Mouse (Mus musculus) hindlimb bud, embryonic 11.5 days (tissue): ENCODE measurements around the gene Msi2.

Source experiments
- DNase-seq: peaks from one replicate; pipeline ENCODE4 v3.0.0-alpha.2; 2012; ENCODE audit warnings: low read depth, low spot score; ENCODE audit errors: extremely low spot score

The Msi2 gene

DNA sequence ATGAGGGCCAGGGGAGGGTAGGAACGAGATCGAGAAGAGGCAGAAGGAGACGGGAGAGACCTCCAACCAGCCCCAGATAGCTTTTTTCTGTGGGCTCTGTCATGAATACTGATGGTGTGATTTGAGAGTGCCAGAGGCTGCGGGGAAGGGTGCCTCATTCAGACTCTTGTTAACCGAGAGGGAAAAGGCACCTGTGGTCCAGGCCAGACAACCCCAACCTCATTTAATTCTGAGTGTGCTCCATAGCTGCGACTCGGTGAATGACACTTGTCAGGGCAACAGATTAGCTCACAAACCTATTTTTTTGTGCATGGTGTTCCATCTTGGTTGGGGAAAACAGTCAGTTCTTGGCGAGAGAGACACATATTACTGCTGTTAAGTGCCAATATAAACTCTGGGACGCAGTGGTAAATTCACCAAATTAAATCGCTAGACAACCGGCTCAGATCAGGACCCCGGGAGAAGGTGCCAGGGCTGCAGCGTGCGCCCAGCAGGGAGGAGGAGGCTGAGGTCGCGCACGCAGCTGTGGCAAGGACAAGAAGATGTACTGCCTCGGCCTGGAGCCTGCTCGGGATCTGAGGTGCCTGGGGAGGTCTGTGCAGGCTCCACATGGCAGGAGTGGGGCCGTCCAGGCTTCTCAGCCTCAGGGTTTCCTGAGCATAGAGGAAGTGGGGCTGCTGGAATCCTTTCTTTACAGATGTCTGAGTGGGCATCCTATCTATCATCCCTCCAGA, 294.1 kb downstream of the Msi2 start:
- no peak for DNase-seq

DNA sequence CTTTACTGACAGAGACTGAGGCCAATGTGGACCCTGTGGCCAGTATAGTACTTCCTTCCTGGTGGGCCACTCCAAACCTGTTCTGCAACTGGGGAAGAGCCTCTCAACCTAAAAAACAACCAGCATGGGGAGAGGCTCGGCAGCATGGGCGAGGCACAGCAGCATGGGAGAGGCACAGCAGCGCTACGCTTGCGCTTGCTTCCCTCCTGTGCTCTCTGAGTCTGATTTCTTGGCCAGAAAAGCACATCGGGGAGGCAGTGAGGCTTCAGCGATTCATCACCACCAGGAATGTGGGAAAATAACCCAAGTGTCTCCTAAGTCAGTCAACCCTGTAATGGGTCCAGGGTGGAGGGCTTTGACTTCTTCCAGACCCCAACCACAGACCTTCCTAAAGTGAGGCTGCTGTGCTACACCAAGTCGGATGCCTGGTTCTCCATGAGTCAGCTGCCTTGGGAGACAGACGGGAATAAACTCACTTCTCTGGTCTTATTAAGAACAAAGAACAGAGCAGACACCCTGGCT, 297.2 kb downstream of the Msi2 start:
- DNase-seq: no peak

DNA sequence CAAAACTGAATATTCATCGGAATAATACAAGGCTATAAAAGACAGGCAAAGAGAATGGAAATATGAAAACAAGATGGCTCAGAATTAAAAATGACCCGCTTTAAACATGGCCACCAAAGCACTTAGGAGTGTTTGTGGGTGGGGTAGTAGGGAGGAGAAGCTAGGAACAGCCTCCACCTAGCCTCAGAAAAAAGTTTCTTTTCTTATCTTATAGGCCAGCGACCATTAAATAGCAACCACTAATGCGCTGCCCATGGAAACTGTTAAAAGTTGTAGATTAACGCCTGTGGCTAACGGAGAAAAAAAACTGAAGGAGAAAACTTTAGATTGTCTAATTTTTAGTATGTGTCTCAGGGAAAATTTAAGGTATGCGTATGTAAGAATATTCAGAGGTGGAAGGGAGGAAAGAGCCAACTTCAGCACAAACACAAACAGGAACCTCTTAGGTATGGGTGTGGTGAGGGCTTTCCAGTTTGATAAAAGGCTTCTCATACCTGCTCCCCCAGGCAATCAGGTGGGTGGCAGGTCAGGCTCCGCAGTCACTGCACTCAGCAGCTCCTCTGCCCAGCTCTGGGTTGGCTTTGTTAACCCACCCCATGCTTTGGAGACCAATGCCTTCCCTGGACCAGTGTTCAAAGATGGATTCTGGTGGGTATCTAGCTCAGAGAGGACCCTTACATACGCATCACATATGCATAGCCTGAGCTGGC, 298.5 kb downstream of the Msi2 start:
- DNase-seq: no peak

DNA sequence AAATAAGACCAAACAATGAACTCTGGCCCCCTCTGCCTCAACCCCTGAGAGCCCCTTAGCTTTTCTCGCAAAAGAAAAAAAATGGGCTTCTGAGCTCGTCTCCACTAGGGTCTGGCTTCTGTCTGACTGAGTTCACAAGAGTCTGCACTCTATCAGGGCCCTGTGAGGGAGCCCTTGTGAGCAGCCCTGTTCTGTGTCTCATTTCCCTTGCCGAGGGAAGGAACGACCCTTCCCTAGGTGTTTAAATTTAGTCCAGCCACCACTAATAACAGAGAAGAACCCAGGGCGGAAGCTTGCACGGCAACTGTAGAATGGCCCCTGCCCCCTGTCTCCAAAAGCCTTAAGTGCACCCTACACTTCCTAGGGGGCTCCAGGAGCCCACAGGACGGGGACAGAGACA, 299.2 kb downstream of the Msi2 start:
- DNase-seq: no peak

DNA sequence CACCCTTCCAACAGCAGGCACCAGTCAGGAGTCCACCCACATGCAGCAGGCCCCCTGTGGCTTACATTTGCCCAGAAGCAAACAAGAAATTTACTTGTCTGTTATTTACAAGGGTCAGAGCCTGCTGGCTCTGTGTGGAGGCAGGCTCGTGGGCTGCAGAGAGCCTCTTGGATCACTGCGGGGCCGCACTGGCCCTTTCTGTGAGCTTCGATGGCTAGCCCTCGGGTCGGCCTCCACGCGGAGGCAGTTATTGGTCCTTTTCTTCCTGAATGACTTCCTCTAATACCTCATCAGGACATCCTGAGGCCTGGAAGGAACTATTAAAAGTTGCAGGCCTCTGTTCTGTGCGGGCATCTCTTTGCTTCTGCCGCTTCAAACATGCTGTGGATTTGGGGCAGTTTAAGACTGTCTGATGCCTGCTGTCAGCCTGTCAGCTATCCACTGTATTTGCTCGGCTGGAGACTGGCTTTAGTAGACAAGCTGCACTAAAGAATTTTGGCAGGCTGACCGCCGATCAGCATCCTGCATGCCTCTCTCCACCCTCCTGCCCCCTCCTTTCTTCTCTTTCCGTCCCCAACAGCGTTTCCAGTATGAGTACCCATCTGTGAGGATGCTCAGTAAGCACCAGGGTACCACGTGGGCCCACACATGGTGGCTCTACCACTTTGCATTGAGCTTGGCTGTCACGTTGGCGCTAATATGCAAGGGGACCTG, 304.0 kb downstream of the Msi2 start:
- no peak for DNase-seq

DNA sequence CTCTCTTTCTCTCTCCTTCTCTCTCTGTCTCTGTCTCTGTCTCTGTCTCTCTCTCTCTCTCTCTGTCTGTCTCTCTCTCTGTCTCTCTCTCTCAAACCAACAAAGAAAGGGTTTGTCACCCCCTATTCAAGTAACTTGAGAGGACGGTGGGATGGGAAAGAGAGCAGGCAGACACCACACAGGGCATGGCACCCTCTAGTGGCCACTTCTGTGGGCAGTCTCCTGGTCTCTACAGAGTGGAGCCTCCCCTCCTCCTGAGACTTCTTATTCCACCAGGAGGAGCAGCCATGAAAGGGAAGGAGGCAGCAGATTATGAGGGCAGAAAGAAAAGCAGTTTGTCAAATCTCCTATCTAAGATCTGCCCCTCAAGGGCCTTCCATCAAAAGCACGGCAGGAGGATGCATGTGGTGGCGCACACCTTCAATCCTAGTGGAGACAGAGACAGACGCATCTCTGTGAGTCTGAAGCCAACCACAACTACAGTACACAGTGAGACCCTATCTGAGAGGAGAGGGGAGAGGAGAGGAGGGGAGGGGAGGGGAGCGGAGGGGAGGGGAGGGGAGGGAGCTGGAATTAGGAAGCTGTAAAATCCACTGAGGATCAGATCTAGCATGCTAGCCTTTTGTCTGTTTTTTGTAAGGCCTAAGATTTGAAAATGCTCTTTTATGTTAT, 305.8 kb downstream of the Msi2 start:
- no peak for DNase-seq

DNA sequence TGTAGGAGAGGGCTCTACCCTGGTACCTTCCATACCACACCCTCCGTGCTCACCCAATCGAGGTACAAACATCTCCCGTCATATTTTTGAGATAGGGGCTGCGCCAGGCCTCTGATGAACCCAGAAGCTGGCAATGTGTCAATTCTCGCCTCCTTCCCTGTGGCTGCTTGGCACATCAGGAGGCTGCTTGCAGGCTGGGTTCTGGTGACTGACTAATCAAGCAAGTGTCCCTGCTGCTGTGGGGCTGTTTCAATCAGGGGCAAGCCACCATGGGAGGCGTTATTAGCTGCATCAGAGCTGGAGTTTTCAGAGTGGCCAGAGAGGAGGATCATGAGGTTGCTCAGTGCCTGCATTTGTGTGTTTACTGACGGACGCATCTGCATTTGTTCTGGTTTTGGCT, 310.0 kb downstream of the Msi2 start:
- DNase-seq: no peak

DNA sequence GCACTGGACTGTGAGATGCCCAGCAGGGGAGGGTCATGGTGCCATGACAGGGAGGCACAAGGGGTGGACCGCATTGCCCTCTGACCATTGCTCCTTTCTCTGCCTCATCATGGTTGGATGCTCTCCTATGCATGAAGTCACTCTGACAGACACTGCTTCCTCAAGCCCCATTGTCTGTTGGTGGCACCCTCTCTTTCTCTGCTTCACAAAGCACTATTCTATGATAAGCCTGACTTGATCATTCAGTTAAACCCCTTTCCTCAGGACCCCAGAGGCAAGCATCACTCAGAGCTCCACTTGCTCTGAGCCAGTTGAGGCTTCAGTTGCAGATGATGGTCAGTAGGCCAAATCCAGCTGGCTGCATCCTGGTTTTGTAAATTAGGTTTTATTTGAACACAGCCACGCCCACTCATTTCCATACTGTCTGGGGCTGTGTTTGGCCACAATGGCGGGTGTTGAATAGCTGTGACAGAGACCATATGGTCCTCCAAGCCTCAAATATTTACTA, 311.9 kb downstream of the Msi2 start:
- DNase-seq: no peak

DNA sequence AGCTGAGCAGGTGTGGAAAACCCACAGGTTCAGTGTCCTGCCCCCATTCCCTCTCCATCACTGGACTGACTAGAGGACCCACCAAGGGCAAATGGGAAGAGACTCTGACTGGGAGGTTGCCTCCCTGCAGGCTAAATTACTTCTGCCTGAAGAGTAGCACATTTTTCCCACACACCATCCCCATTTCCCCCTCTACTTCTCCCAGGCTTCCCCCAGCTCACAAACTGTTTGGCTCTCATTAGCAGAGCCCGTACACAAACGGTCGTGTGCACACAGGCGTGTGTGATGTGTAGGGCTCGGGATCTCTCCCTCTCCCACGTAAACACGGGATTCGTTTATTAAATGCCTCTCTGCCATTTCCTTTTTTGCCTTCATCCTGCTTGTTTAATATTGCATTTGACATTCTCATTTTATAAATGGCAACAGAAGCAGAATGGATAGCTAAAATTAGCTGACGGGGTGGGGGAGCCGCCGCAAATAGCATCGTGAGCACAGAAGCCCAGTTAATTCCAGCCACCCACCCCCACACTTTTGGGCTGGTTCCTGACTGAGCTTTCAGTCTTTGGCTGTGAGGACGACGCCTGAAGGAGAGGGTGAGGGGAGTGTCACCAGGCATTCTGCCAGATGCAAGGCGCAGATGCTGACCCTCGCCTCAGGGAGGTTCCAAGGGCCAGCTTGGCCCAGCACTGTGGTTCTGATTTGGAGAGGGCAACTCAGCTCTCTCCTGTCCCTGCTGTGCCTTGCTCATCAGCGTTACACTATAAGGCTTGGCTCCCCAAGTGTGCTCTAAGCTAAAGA, 313.3 kb downstream of the Msi2 start:
- no peak for DNase-seq

DNA sequence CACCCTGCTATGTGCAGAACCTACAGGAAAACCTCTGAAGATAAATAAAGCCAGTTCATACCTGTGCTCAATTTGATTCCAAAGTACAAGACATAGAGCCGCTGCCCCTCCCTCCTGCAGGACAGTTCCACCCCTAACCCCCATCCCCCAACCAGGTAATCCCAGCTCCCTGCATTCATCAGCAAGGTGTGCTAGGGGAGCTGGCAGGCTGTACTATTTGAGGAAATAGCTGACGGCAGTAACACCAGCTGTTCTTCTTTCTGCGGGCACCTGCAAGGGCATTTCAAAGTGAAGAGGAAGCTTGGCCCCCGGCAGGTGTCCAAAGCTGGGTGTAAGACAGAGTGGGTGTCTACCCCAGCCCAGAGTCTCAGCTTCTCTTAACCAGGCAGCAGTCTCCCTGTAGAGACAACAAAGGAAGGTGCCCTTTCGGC, 314.1 kb downstream of the Msi2 start:
- no peak for DNase-seq

DNA sequence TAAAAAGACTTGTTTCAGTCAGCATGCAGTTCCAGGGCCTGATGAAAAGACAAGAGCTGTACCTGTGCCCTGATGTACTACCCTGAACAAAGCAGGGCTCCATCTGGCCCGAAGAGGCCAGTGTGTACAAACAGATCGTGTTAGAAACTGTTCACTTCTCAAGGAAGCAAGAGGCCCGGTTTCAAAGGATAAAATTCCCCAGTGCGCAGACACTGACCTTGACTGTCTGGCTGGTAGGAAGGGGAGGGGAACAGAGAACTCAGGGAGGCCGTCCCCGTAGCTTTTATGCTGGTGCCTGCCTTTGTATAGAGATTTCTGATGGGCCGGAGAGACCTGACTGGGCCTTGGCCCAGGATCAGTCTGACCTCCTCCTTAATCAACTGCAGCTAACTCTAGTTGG, 316.0 kb downstream of the Msi2 start:
- DNase-seq: no peak

DNA sequence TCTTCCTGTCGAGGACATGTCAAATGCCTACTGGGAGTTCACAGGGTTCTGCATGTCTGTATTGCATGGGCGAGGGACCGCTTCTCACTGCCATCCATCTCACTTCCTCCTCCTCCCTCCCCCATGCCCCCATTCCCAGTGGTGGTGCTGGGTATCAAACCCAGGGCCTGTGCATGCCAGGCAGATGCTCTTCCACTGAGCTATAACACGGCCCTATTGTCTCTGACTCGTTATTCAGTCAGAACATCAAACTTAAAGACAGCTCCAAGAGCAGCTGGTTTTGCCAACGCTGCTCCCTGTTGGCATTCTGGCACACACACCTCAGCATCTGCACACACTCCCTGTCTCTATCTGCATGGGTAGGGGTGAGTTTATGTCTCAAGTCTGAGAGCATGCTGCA, 317.0 kb downstream of the Msi2 start:
- no peak for DNase-seq

DNA sequence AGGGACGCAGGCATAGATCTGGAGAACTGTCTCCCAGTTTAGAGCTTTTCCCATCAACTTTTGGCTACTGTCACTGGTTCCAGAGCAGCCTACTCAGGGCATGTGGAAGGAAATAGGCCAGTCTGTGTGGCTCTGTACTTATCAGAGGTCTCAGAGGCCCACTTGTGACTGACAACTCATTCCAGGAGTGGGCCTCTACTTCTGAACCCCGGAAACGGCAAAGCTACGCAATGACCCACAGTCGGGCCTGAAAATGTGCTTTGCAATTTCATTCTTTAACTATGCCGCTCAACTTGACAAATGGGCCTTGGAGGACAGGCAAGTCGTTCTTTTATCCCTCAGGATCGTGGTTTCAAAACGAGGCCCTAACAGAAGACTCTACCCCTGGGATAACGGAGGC, 317.4 kb downstream of the Msi2 start:
- no peak for DNase-seq

DNA sequence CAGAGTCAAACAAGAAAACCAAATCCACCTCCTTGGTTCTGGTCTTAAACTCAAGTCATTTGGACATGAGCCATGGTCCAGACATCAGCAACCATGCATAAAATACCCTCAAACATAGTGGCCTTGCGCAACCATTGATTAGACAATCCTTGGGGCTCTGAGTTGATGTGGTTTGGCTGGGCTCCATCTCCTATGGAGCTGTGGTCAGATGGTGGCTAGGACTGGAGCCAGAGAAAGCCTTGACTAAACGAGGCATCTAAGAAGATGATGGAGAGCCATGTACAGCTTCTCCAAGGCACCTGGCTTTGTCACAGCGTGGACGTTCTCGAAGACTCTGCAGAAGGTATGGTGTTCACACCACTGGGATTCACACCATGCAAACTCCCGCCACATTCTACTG, 318.1 kb downstream of the Msi2 start:
- DNase-seq: no peak

DNA sequence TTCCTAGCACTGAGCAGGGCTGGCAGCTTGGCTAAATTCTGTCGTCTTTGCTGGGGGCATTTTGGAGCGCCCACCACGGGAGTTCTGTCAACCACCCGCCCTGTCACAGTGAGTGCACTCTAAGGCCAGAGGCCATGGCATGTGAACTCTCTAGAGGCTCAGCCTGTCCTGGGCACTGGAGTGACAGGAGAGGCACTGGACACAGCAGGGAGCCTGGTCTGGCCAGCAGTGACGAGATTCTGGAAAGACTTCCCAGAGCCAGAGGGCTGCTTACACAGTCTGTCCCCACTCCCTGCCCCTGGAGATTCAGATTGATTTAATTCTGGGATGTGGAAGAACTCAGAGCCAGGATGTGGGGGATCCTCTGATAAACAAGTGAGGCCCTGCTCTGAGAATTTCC, 318.9 kb downstream of the Msi2 start:
- DNase-seq: no peak

DNA sequence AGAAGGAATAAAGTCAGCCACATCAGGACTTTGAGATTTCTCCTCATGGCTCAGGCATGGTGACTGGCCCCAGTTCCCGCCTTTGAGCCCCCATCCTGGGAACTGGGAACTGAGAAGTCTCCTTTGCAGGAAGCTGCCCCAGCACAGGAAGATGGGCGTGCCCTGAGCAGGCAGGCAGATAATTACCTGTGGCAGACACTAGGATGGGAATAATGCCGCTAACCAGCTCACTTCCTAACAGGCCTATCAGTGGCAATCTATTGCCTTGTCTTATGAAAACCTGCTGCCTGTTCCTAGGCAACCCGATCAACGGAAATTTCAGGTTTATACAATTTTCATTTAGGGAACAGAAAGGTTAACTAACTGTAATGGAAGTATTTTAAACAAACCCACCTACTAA, 319.3 kb downstream of the Msi2 start:
- no peak for DNase-seq

DNA sequence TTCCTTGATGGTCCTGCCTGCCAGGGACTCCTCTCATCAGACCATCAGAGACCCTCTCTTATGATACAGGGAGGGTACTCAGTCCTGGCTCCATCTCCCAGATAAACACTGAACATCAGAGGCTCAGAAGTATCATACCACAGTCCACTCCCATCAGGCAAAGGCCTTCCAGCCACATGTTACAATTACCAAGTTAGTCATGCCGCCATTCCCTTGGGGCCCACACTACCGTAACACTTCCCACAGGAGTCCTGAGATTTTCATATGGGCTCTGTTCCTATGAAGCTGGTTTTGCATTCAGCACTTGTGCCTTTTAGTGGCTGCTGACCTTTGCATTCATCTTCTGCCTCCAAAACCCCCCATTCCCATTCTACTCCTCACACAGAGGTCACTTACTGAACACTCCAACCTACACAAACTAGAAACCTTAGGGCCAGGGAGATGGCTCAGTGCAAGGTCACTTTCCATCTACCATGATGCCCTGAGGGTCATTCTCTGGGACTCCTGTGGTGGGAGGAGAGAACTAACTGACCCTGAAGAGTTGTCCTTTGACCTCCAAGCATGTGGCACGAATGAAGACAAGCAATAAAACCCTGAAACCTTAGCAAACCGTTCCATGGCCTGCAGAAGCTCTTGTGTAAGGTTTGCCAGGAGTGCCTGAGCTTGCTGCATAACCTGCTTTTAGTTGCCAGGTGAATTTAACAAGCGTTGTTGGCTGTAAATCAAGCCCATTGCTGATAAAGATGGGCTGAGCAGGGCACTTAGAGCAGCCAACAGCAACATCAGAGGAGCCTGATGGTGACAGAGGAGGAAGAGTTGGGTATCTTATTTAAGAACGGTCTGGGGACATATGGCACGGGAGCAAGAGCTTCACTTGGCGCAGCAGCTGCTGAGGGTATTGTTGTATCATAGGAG, 323.0 kb downstream of the Msi2 start:
- no peak for DNase-seq

DNA sequence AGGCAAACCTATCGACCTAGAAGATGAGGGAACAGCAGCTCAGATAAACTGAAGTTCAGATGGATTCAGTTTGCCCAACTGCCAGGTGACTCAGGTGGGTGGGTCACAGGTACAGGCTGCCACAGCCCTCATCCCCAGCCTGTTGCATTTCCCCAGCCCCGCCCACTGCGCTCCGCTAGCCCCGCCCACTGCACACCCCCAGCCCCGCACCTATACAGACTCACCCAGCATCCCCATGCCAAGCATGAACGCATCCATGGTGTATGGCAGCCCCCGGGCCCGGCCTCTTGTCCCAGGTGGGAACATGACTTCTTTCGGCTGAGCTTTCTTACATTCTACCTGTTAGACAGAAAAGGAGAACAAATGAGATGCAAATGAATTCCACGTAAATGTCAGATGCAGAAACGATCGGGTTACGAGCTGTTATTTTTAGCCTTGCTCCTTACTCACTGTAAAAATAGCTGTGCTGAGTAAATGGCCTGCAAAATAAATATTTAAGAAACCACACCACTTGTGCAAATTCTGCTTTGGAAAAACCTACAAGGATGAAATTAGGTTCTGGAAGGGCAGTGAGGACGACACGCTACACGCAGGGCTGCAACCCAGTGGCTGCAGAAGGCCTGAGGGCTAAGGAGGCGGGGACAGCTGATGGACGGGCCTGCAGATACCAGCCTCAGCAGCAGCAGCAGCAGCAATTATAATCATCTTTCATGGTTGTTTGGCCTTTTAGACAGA, 323.8 kb downstream of the Msi2 start:
- no peak for DNase-seq

DNA sequence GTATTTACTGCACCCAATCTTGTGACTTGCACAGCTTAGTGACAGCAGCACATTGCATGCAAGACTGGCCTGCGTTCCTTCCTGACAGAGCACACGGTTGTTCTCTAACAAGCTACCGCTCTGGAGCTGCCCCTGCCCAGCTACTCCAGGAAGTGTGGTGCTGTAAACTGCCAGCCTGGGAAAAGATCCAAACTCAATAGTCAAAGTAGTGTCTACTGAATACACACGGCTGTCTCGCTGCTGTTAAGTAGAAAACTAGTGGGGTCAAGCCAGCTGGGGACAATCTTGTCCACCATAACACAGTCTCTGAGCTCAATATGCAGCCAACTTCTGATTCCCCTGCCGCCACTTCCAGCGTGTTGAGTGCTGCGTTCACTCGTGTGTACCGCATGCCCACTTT, 325.6 kb downstream of the Msi2 start:
- DNase-seq: no peak
